Mouse (Mus musculus) CH12.LX (cell line): ENCODE results near the gene Kat2a. TPM values are rescaled to one million over a fixed set of nuclear protein-coding genes. Genes with fewer than 3 reads are reported as not detected.

Experiments used
- DNase-seq: peaks from one replicate; pipeline ENCODE4 v3.0.0-alpha.2; 2013; ENCODE audit errors: extremely low read depth
- H3K27ac ChIP-seq: 2 replicates; pipeline ENCODE4 v1.5.1; 2012; ENCODE audit warnings: low read depth, mild to moderate bottlenecking, control low read depth, moderate library complexity; ENCODE audit not compliant: insufficient read depth
- H3K27me3 ChIP-seq: replicated peaks from 2 replicates; pipeline ENCODE3; 2012; ENCODE audit warnings: inconsistent platforms
- H3K36me3 ChIP-seq, 2 experiments: replicated peaks in 1 of 2; 2 replicates each; pipeline versions ENCODE3 to v1.6.1; 2012; ENCODE audit warnings: inconsistent platforms in 1 of 2, low read length in 1 of 2, mild to moderate bottlenecking in 1 of 2, mixed read lengths in 1 of 2, moderate library complexity in 1 of 2; ENCODE audit not compliant: control insufficient read depth in 1 of 2, insufficient read depth in 1 of 2
- H3K4me1 ChIP-seq, 2 experiments: 2 replicates each; pipeline ENCODE4 v1.6.1; 2012; ENCODE audit warnings: inconsistent platforms in 1 of 2, moderate library complexity in 1 of 2; ENCODE audit not compliant: insufficient read depth in 2 of 2, control insufficient read depth in 1 of 2
- H3K4me2 ChIP-seq: 2 replicates; pipeline ENCODE4 v1.6.1; 2012; ENCODE audit warnings: low read depth, mild to moderate bottlenecking, control low read depth; ENCODE audit not compliant: poor library complexity, insufficient read depth, severe bottlenecking
- H3K4me3 ChIP-seq, 3 experiments: fragments of 150-350 bp in 1 of 3; sonication (generic) in 1 of 3; replicated peaks in 1 of 3; 2 replicates each; pipeline versions ENCODE3 to v1.5.1; 2011 to 2012; ENCODE audit warnings: low read depth in 2 of 3, low read length in 2 of 3, mild to moderate bottlenecking in 2 of 3, moderate library complexity in 2 of 3, control low read depth in 1 of 3, improper control_type of control experiment in 1 of 3, inconsistent platforms in 1 of 3, mixed read lengths in 1 of 3; ENCODE audit not compliant: poor library complexity in 1 of 3
- H3K79me2 ChIP-seq: replicated peaks from 2 replicates; pipeline ENCODE4 v1.6.1; 2012; ENCODE audit warnings: mild to moderate bottlenecking, moderate library complexity; ENCODE audit not compliant: control insufficient read depth, poor library complexity, insufficient read depth, severe bottlenecking; ENCODE audit errors: extremely low read depth
- H3K9ac ChIP-seq: 2 replicates; pipeline ENCODE4 v1.6.1; 2012; ENCODE audit warnings: low read depth, mild to moderate bottlenecking, control low read depth, moderate library complexity; ENCODE audit not compliant: insufficient read depth
- H3K9me3 ChIP-seq: replicated peaks from 2 replicates; pipeline ENCODE3; 2012; ENCODE audit warnings: low read length, inconsistent platforms, mixed read lengths
- BHLHE40 ChIP-seq: IDR thresholded peaks from 2 replicates; pipeline ENCODE4 v1.6.1; 2011; ENCODE audit warnings: mild to moderate bottlenecking, low read depth, low read length, improper control_type of control experiment
- CHD1 ChIP-seq: IDR thresholded peaks from 2 replicates; pipeline ENCODE4 v1.6.1; 2012; ENCODE audit warnings: low read depth, low read length, improper control_type of control experiment, inconsistent platforms
- CTCF ChIP-seq, 2 experiments: IDR thresholded peaks in 1 of 2; conservative IDR thresholded peaks in 1 of 2; 2 replicates each; pipeline ENCODE4 v1.5.1; 2011 to 2012; ENCODE audit warnings: low read depth in 2 of 2, low read length in 2 of 2, improper control_type of control experiment in 1 of 2, inconsistent platforms in 1 of 2, mild to moderate bottlenecking in 1 of 2, moderate library complexity in 1 of 2
- ELF1 ChIP-seq: IDR thresholded peaks from 2 replicates; pipeline ENCODE4 v1.6.1; 2014; ENCODE audit warnings: low read depth, mild to moderate bottlenecking, inconsistent platforms, low read length, improper control_type of control experiment
- GABPA ChIP-seq: IDR thresholded peaks from 2 replicates; pipeline ENCODE4 v1.6.1; 2012; ENCODE audit warnings: low read depth, low read length, improper control_type of control experiment, inconsistent platforms; ENCODE audit not compliant: insufficient replicate concordance
- HCFC1 ChIP-seq: IDR thresholded peaks from 2 replicates; pipeline ENCODE4 v1.6.1; 2012; ENCODE audit warnings: low read depth, mild to moderate bottlenecking, inconsistent platforms, low read length, improper control_type of control experiment
- KAT2A ChIP-seq: IDR thresholded peaks from 2 replicates; pipeline ENCODE4 v1.6.1; 2012; ENCODE audit warnings: low read length, improper control_type of control experiment, inconsistent platforms; ENCODE audit not compliant: insufficient replicate concordance
- MAFK ChIP-seq: IDR thresholded peaks from 2 replicates; pipeline ENCODE4 v1.6.1; 2011; ENCODE audit warnings: low read length, improper control_type of control experiment; ENCODE audit not compliant: insufficient replicate concordance
- MAZ ChIP-seq: IDR thresholded peaks from 2 replicates; pipeline ENCODE4 v1.6.1; 2012; ENCODE audit warnings: low read depth, mild to moderate bottlenecking, inconsistent platforms, low read length, improper control_type of control experiment, moderate library complexity
- NELFE ChIP-seq: IDR thresholded peaks from 2 replicates; pipeline ENCODE4 v1.6.1; 2011; ENCODE audit warnings: low read depth, low read length, improper control_type of control experiment
- NRF1 ChIP-seq: IDR thresholded peaks from 2 replicates; pipeline ENCODE4 v1.6.1; 2014; ENCODE audit warnings: low read depth, mild to moderate bottlenecking, inconsistent platforms, low read length, improper control_type of control experiment, moderate library complexity
- PAX5 ChIP-seq: IDR thresholded peaks from 2 replicates; pipeline ENCODE4 v1.6.1; 2012; ENCODE audit warnings: low read length, inconsistent platforms, mixed read lengths
- POLR2AphosphoS2 ChIP-seq: IDR thresholded peaks from 2 replicates; pipeline ENCODE4 v1.6.1; 2011; ENCODE audit warnings: low read depth, low read length, improper control_type of control experiment
- RAD21 ChIP-seq: IDR thresholded peaks from 2 replicates; pipeline ENCODE4 v1.6.1; 2011; ENCODE audit warnings: low read depth, mild to moderate bottlenecking, low read length, improper control_type of control experiment, moderate library complexity
- RCOR1 ChIP-seq: conservative IDR thresholded peaks from 2 replicates; pipeline ENCODE4 v1.6.1; 2012; ENCODE audit warnings: low read depth, mild to moderate bottlenecking, inconsistent platforms, low read length, improper control_type of control experiment
- TBP ChIP-seq: conservative IDR thresholded peaks from 2 replicates; pipeline ENCODE4 v1.6.1; 2011; ENCODE audit warnings: low read depth, low read length, improper control_type of control experiment
- UBTF ChIP-seq: IDR thresholded peaks from 2 replicates; pipeline ENCODE4 v1.6.1; 2012; ENCODE audit warnings: low read depth, mild to moderate bottlenecking, inconsistent platforms, low read length, improper control_type of control experiment, moderate library complexity
- ZC3H11A ChIP-seq: IDR thresholded peaks from 2 replicates; pipeline ENCODE4 v1.6.1; 2012; ENCODE audit warnings: low read depth, mild to moderate bottlenecking, inconsistent platforms, low read length, improper control_type of control experiment
- ZNF384 ChIP-seq: IDR thresholded peaks from 2 replicates; pipeline ENCODE4 v1.6.1; 2012; ENCODE audit warnings: low read depth, low read length, improper control_type of control experiment, inconsistent platforms
- dilution Hi-C: fragments of 300-500 bp; cut with MboI; formaldehyde crosslinking; loops from 2 replicates; pipeline ENCODE4 v1.14.3; 2020; ENCODE audit warnings: low sequenced_read_pairs; ENCODE audit not compliant: extremely low pct_unique_long_range_greater_than_20kb, extremely low pct_ligation_motif_present
- in situ Hi-C: fragments of 300-500 bp; cut with MboI; formaldehyde crosslinking; loops from 3 replicates; pipeline ENCODE4 v1.14.3; 2019; ENCODE audit warnings: low sequenced_read_pairs, low pct_ligation_motif_present, low pct_unique_long_range_greater_than_20kb, mixed read lengths
- polyA plus RNA-seq: library from polyadenylated mRNA; unstranded; fragments of >175 nt; gene quantifications from 2 replicates; pipeline ENCODE4 v1.2.1, GENCODE M21; 2012; ENCODE audit warnings: low read depth; ENCODE audit not compliant: insufficient read length
- total RNA-seq, 2 experiments: library from RNA; depleted of rRNA; stranded (reverse); fragments of 300-350 nt in 1 of 2; fragments of >200 nt in 1 of 2; gene quantifications; 2 replicates each; pipeline ENCODE4 v1.2.3; 2012 to 2014

Gene Kat2a
- total and polyA plus RNA-seq, 3 experiments = 27.2 to 82.9 (median 30.7) TPM

GRCm38 (mm10) chr11:100709201-100709810 is 3.0 kb downstream of the Kat2a start:
- Histone ChIP-seq H3K4me1 (peaks cover 10 to 52% of the 10 kb centered on the region in 2 experiments), H3K9ac (no peak overlapping the region), H3K9me3 (no peaks in the 10 kb centered on the region), H3K79me2 (peaks cover 4% of the 10 kb centered on the region; the same call in 1 of the 2 replicates), H3K27me3 (no peaks in the 10 kb centered on the region), H3K36me3 (peaks cover 61 to 82% of the 10 kb centered on the region in 2 experiments), H3K27ac (no peak overlapping the region), H3K4me2 (no peak overlapping the region), H3K4me3 (no peak overlapping the region)
- in situ Hi-C loops = loop anchor here (5.0 kb wide), 1 partner anchor 287 kb away; no protein-coding TSS in a partner anchor
- dilution Hi-C loops = no loop called here
- DNase-seq = no peak
- TF ChIP-seq MAFK (no peak), GABPA (no peak), PAX5 (no peak), ELF1 (no peak), BHLHE40 (no peak), HCFC1 (no peak), KAT2A (no peak), ZNF384 (no peak), ZC3H11A (no peak), CHD1 (no peak), MAZ (no peak), POLR2AphosphoS2 (no peak), RAD21 (no peak), RCOR1 (no peak)
- TF ChIP-seq, all 38 proteins: peak for 0

GRCm38 (mm10) chr11:100705095-100705747 is 7.0 kb downstream of the Kat2a start:
- Histone ChIP-seq H3K9ac (no peak overlapping the region), H3K27me3 (no peaks in the 10 kb centered on the region), H3K4me3 (no peak overlapping the region), H3K36me3 (peaks cover 51 to 71% of the 10 kb centered on the region in 2 experiments), H3K27ac (no peak overlapping the region), H3K9me3 (no peaks in the 10 kb centered on the region), H3K4me1 (peaks cover 22 to 64% of the 10 kb centered on the region in 2 experiments), H3K79me2 (no peaks in the 10 kb centered on the region), H3K4me2 (no peak overlapping the region)
- in situ Hi-C loops (loop anchor here (5.0 kb wide), 1 partner anchor 283 kb away; no protein-coding TSS in a partner anchor), dilution Hi-C loops (no loop called here)
- no peak for DNase-seq
- TF ChIP-seq MAFK (no peak), CTCF (conservative IDR thresholded peaks at IDR 0.05 in 1 of 2, IDR thresholded peaks at IDR 0.05 in 1 of 2; ENCODE audit: low read depth in 2 of 2, low read length in 2 of 2) (no peak), TBP (no peak), KAT2A (no peak), UBTF (no peak), NRF1 (no peak), ZNF384 (no peak), HCFC1 (no peak), ZC3H11A (no peak), PAX5 (no peak), NELFE (no peak)
